Mouse (Mus musculus) heart, embryonic 12.5 days (tissue): ENCODE measurements around the gene Cnbd2. TPM values are rescaled to one million over a fixed set of nuclear protein-coding genes. Genes with fewer than 3 reads are reported as not detected.

ENCODE experiments used
- ATAC-seq: fragments of 200-750 bp; cut with Nextera tagmentation; 2 replicates; pipeline ENCODE4 v1.8.0; 2017; ENCODE audit warnings: moderate TSS enrichment, moderate library complexity; ENCODE audit not compliant: insufficient number of reproducible peaks, low FRiP score
- H3K27ac ChIP-seq: fragments of 300-500 bp; sonication (generic); 2 replicates; pipeline ENCODE4 v1.5.1; 2016; ENCODE audit warnings: mild to moderate bottlenecking, moderate library complexity; ENCODE audit not compliant: poor library complexity, severe bottlenecking
- H3K27me3 ChIP-seq: fragments of 300-500 bp; sonication (generic); replicated peaks from 2 replicates; pipeline ENCODE4 v1.6.1; 2016; ENCODE audit warnings: mild to moderate bottlenecking, moderate library complexity
- H3K36me3 ChIP-seq: fragments of 300-500 bp; sonication (generic); 2 replicates; pipeline ENCODE4 v1.6.1; 2016; ENCODE audit warnings: mild to moderate bottlenecking, moderate library complexity
- H3K4me1 ChIP-seq: fragments of 300-500 bp; sonication (generic); replicated peaks from 2 replicates; pipeline ENCODE4 v1.6.1; 2016; ENCODE audit warnings: mild to moderate bottlenecking
- H3K4me2 ChIP-seq: fragments of 300-500 bp; sonication (generic); 2 replicates; pipeline ENCODE4 v1.6.1; 2016; ENCODE audit warnings: mild to moderate bottlenecking, moderate library complexity
- H3K4me3 ChIP-seq: fragments of 300-500 bp; sonication (generic); 2 replicates; pipeline ENCODE4 v1.5.1; 2016; ENCODE audit warnings: mild to moderate bottlenecking
- H3K9ac ChIP-seq: fragments of 300-500 bp; sonication (generic); 2 replicates; pipeline ENCODE4 v1.6.1; 2016; ENCODE audit warnings: mild to moderate bottlenecking, moderate library complexity
- H3K9me3 ChIP-seq: fragments of 300-500 bp; sonication (generic); replicated peaks from 2 replicates; pipeline ENCODE4 v1.6.1; 2016; ENCODE audit warnings: mild to moderate bottlenecking, moderate library complexity
- WGBS: fragments of 180-500 bp; shearing (Covaris S2); methylation state at CpG from one replicate; pipeline ENCODE4 v1.1.7; 2016; 5-methylcytosine and 5-hydroxymethylcytosine counted together
- polyA plus RNA-seq: library from polyadenylated mRNA; unstranded; fragments of >200 nt; fragmentation: Nextera tagmentation; extraction: Ambion mirVana; gene quantifications from 2 replicates; pipeline ENCODE4 v1.2.1, GENCODE M21; 2016

Cnbd2 gene
- 2.9 and 3.3 TPM in 2 replicates for polyA plus RNA-seq

GRCm38 (mm10) chr2:156312297-156312897 is at the start of gene Cnbd2, which contains the start of gene Scand1:
Gene Cnbd2 (plus strand): TSS chr2:156312299.
Gene Scand1 (minus strand): TSS chr2:156312704.
- Histone ChIP-seq H3K4me3 (peak within 1 kb of the TSS; percentile 78), H3K9me3 (no peaks in the 10 kb centered on the region; the same call in 1 of the 2 replicates), H3K27me3 (no peaks in the 10 kb centered on the region), H3K9ac (peak within 1 kb of the TSS; percentile 95), H3K36me3 (peaks cover 23% of the 10 kb centered on the region), H3K27ac (peak within 1 kb of the TSS; percentile 92), H3K4me1 (peaks cover 10% of the 10 kb centered on the region), H3K4me2 (peak within 1 kb of the TSS; percentile 87)
- peak; percentile 89 for ATAC-seq
- under 1% methylated on average over 44 of the region's 49 CpGs for WGBS

GRCm38 (mm10) chr2:156263204-156263893 is 48.8 kb upstream of the Cnbd2 start:
- no peak for ATAC-seq
- H3K36me3 ChIP-seq, result peaks cover 47% of the 10 kb centered on the region
- WGBS, result 87% methylated on average over 4 of the region's 4 CpGs

GRCm38 (mm10) chr2:156267636-156268035 is 44.5 kb upstream of the Cnbd2 start:
- Histone ChIP-seq H3K4me3 (no peak overlapping the region), H3K9me3 (no peaks in the 10 kb centered on the region), H3K27ac (no peak overlapping the region), H3K9ac (no peak overlapping the region), H3K27me3 (no peaks in the 10 kb centered on the region), H3K36me3 (peaks cover 28% of the 10 kb centered on the region), H3K4me2 (no peak overlapping the region), H3K4me1 (no peaks in the 10 kb centered on the region)
- no peak for ATAC-seq
- WGBS, result 89% methylated on average over 9 of the region's 9 CpGs

More at GRCm38 (mm10) chr2:156263204-156263893, 48.8 kb upstream of the Cnbd2 start:
- Histone ChIP-seq H3K4me3 (no peak overlapping the region), H3K4me1 (peaks cover 8% of the 10 kb centered on the region), H3K9me3 (no peaks in the 10 kb centered on the region), H3K27me3 (no peaks in the 10 kb centered on the region), H3K9ac (no peak overlapping the region), H3K27ac (no peak overlapping the region), H3K4me2 (no peak overlapping the region)

GRCm38 (mm10) chr2:156272553-156272952 is 39.5 kb upstream of the Cnbd2 start:
- no peak for ATAC-seq
- Histone ChIP-seq H3K4me2 (no peak overlapping the region), H3K27me3 (no peaks in the 10 kb centered on the region), H3K9ac (no peak overlapping the region), H3K9me3 (no peaks in the 10 kb centered on the region), H3K36me3 (peaks cover 35% of the 10 kb centered on the region), H3K4me3 (no peak overlapping the region), H3K27ac (no peak overlapping the region), H3K4me1 (no peaks in the 10 kb centered on the region)
- WGBS, result 75% methylated on average over 6 of the region's 6 CpGs

- Histone ChIP-seq H3K27me3 (no peaks in the 10 kb centered on the region), H3K27ac (peak overlapping the region; percentile 76), H3K4me1 (peaks cover 14% of the 10 kb centered on the region), H3K4me3 (no peak overlapping the region), H3K9ac (0 out of 2 replicates have a peak overlapping the region, but pooled peaks have one; percentile 31), H3K9me3 (no peaks in the 10 kb centered on the region), H3K36me3 (peaks cover 33% of the 10 kb centered on the region), H3K4me2 (no peak overlapping the region)
- WGBS, result 16% methylated on average over 4 of the region's 4 CpGs
- peak; percentile 72 for ATAC-seq
Measured at GRCm38 (mm10) chr2:156278226-156279017, 33.7 kb upstream of the Cnbd2 start.

- Histone ChIP-seq H3K36me3 (peaks cover 27% of the 10 kb centered on the region), H3K4me1 (peaks cover 14% of the 10 kb centered on the region), H3K4me2 (no peak overlapping the region), H3K27ac (no peak overlapping the region), H3K9me3 (no peaks in the 10 kb centered on the region), H3K9ac (no peak overlapping the region), H3K4me3 (no peak overlapping the region), H3K27me3 (no peaks in the 10 kb centered on the region)
- 52% methylated on average over 4 of the region's 4 CpGs for WGBS
- ATAC-seq, result no peak
Measured at GRCm38 (mm10) chr2:156281227-156281626, 30.9 kb upstream of the Cnbd2 start.

GRCm38 (mm10) chr2:156285161-156285560 is 26.9 kb upstream of the Cnbd2 start:
- Histone ChIP-seq H3K4me3 (no peak overlapping the region), H3K9me3 (no peaks in the 10 kb centered on the region), H3K27me3 (no peaks in the 10 kb centered on the region), H3K27ac (no peak overlapping the region), H3K4me2 (no peak overlapping the region), H3K4me1 (0 out of 2 replicates have a peak, but pooled peaks cover 9% of the 10 kb centered on the region), H3K36me3 (peaks cover 44% of the 10 kb centered on the region), H3K9ac (no peak overlapping the region)
- no peak for ATAC-seq
- WGBS, result 42% methylated on average over 2 of the region's 2 CpGs

- H3K9ac ChIP-seq, result no peak overlapping the region
- no peaks in the 10 kb centered on the region for H3K27me3 ChIP-seq
- H3K27ac ChIP-seq, result no peak overlapping the region
- H3K4me1 ChIP-seq, result 0 out of 2 replicates have a peak, but pooled peaks cover 14% of the 10 kb centered on the region
- no peak overlapping the region for H3K4me2 ChIP-seq
- no peak overlapping the region for H3K4me3 ChIP-seq
- WGBS, result 96% methylated on average over 4 of the region's 4 CpGs
- no peaks in the 10 kb centered on the region for H3K9me3 ChIP-seq
- H3K36me3 ChIP-seq, result peaks cover 53% of the 10 kb centered on the region
- ATAC-seq, result no peak
Measured at GRCm38 (mm10) chr2:156286733-156287132, 25.4 kb upstream of the Cnbd2 start.

- H3K9ac ChIP-seq, result no peak overlapping the region
- no peaks in the 10 kb centered on the region for H3K9me3 ChIP-seq
- peaks cover 54% of the 10 kb centered on the region for H3K36me3 ChIP-seq
- H3K4me3 ChIP-seq, result no peak overlapping the region
- no peak overlapping the region for H3K27ac ChIP-seq
- no peak overlapping the region for H3K4me2 ChIP-seq
- H3K27me3 ChIP-seq, result no peaks in the 10 kb centered on the region
- 81% methylated on average over 2 of the region's 2 CpGs for WGBS
- no peak for ATAC-seq
- 0 out of 2 replicates have a peak, but pooled peaks cover 14% of the 10 kb centered on the region for H3K4me1 ChIP-seq
Measured at GRCm38 (mm10) chr2:156288222-156288621, 23.9 kb upstream of the Cnbd2 start.

- H3K36me3 ChIP-seq, result peaks cover 64% of the 10 kb centered on the region
Measured at GRCm38 (mm10) chr2:156289552-156290160, 22.4 kb upstream of the Cnbd2 start.

More at GRCm38 (mm10) chr2:156289552-156290160, 22.4 kb upstream of the Cnbd2 start:
- WGBS, result 64% methylated on average over 2 of the region's 2 CpGs
- Histone ChIP-seq H3K27ac (peak overlapping the region; percentile 61), H3K9ac (no peak overlapping the region), H3K9me3 (no peaks in the 10 kb centered on the region), H3K4me3 (no peak overlapping the region), H3K4me1 (0 out of 2 replicates have a peak, but pooled peaks cover 14% of the 10 kb centered on the region), H3K4me2 (no peak overlapping the region), H3K27me3 (no peaks in the 10 kb centered on the region)
- no peak for ATAC-seq
